Mouse (Mus musculus) kidney, postnatal 14 days (tissue): ENCODE data around the gene Tmem30a.

ENCODE experiments used
- DNase-seq: peaks from one replicate; pipeline ENCODE4 v3.0.0; 2022; ENCODE audit warnings: mixed read lengths

Gene Tmem30a

DNA sequence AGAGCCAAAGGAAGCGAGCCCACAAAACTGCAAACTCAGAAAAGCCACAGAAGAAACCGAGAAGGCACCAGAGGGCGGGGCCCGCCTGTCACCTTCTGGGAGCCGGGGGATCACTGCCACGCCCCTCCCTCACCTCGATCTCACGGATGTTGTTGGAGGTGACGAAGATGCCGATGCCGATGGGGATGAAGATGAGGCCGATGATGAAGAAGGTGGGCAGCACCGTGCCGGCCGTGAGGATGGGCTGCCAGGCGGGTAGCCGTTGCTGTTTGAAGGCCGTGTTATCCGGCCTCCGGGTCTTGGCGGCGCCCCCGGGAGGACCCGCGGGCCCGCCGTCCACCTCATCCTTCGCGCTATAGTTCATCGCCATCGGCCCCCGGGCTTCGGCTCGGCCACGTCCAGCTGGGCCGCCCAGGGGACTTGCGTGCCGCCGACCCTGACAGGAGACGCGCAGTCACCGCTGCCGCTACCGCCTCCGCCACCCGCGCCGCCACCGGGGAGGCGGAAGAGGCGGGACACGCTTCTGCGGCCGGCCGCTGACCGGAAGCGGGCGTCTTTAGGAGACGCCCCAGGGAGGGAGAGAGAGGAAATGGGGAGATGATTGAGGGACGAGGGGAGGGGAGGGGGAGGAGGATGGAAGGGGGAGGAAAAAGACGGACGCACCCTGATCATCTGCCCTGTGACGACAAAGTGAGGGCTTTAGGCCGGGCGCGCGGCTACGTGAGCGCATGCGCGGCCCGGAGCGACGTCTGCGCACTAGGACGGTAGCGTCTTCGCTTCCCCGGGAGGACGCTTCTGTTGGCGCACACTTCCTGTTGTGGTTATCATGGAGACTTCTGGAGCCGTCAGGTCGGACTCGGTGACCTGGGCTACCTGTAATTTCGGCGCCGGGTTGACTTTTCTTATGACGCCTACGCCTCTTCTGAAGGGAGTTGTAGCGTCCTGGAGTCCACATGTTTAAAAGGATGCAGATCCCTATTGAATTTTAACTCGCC lies at the start of gene Tmem30a:
Tmem30a (minus strand) TSS at position 667 of the 995 bp plus-strand sequence.
- peak; percentile 96 for DNase-seq

DNA sequence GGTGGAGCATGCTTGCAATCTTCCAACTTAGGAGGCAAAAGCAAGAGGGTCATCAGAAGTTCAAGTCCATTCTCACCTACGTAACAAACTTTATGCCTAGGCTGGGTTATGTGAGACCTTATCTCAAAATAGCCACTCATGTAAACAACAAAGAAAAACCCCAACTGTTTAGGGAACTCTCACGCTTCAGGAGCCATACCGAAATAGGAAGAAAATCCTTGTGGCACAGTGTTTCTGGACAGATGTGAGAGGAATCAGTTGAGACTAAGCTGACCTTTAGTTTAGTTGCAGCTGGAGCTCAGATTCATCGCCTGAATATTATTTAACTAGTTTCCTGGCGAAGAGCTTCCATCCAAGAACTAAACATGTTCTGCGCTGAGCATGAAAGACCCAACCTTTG lies 49.3 kb upstream of the Tmem30a start:
- no peak for DNase-seq

DNA sequence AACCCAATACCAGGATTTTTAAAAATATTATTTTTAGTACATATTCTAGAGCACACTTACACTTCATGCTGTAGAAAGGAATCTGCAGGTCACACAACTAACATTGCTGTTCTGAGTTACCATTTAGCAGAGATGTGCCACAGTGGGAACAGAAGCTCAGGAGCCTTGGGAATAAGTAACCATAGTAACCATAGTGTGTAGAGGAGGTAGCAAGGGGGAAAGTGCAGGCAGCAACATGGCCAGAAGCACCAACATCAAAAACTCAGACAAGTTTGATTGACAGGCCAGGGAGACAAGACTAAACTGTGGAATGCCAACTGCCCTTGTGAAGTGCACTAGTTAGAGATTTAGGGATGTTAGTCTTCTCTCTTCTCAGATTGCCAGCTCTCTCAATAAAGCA lies 48.7 kb upstream of the Tmem30a start:
- no peak for DNase-seq

DNA sequence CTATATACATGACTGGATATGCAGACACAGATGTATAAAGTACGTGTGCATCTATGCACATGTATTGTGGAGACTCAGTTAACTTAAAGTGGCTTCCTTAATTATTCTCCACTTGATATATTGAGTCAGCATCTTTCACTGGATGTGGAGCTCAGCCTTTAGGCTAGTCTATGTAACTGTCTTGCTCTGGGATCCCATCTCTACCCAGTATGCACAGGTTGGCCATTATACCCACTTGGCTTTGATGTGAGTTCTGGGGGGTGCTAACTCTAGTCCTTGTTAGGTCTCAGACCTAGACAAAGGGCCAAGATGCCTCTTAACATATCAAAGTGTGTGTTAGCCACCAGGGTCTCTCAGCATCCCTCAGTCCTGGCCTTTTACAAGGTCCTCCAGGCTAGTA lies 38.0 kb upstream of the Tmem30a start:
- no peak for DNase-seq

DNA sequence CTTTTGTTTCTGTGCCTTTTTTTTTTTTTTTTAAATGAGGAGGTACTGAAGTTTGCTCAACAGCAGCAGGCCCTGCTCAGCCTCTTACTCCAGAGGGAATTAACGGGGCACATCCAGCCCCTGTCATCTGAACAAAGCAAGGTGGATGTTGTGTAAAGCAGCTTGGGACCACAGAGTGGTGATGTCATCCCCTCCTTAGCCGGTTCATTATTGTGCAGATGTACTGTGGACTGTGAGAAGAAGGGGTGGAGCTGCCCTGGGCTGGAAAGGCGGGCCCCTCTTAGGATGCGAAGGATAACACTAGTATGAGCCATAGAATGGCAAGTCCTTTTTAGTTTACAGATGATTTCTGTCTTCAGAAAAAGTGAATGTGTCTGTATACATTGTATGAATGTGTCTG lies 37.6 kb upstream of the Tmem30a start:
- DNase-seq: no peak

DNA sequence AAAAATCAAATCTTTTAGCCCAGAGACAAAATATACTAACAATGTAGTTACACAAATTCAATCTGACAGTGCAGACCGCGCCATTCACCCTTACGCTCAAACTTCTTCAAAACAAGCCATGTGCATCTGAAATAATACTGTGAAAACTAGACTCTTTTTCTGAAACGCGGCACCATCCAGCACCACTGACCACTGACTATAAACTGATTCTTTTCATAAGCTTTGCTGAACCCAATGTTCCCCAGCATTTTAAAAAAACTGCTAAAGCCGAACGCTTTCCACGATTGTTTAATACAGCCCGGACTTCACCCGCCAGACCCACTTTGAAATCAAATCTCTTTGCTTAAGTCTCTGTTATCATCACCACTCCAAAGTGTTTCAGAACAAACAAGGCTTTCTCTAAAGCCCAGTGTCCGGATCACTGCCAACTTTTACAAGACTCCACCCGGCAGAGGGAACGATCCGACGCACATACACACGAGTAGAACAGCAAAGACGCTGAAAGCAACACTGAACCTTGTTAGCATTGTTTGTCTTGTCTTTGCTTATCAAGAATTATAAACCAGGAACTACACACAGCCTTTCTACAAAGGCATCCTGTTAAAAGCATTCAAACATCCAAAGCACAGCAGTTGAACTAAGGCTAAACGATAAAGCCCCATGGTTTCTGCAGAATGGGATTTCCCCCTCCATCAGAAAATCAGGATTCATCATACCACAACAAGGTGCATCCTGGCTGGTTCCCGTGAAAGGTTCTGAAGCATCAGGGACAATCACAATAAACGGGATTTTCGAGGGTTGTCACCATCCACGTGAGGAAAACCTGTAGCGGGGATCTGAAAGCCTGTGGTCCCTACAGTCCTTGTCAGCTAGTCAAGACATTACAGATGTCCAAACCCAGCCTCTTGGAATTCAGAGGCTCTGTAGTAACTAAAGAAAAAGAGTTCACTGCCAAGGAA lies 36.8 kb upstream of the Tmem30a start:
- no peak for DNase-seq

DNA sequence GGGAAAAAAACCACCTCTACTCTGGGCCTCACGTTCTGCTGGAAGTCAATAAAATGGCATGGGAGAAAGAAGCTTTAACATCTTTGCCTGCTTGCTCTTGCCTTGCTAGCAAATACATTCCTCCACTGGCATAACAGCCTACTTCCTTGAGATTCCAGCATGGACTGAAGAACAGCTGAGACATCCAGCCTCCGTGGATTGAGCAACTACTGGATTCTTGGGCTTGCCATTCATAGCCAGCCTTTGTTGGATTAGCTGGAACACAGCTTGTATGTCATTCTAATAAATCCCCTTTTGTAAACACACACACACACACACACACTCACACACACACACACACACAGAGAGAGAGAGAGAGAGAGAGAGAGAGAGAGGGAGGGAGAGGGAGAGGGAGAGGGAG lies 33.8 kb upstream of the Tmem30a start:
- no peak for DNase-seq

DNA sequence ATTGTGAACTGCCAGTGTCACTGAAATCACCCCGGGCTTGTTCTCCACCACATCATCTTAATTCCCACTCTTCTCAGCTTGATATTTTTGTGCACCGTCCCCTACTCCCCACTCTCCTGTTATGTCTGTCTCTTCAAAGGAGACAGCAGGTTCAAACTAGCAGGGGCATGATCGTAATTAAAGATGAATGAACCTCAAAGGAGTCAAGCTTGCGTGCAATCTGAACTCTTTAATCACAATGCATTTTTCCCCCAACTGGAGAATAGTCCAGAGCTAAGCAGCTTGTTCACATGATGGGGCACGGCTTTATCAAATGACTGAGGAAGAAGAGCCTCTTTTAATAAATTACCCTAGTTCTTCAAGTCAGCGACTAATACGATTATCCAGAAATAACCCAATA lies 32.2 kb upstream of the Tmem30a start:
- no peak for DNase-seq

DNA sequence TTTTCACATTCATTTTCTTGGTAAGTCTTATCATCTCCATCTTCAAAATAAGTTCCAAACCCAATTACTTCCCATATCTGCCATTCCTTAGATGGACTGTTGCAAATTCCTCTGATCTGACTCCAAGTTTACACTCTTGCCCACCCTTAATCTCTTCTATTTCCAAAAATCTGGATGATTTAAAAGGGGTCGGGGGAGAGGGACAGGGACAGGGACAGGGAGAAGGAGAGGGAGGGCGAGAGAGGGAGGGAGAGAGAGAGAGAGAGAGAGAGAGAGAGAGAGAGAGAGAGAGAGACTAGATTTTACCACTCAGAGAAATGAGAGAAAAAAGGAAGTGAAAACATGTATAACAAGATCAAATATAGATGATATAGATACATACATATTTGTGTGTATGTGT lies 30.5 kb upstream of the Tmem30a start:
- no peak for DNase-seq

DNA sequence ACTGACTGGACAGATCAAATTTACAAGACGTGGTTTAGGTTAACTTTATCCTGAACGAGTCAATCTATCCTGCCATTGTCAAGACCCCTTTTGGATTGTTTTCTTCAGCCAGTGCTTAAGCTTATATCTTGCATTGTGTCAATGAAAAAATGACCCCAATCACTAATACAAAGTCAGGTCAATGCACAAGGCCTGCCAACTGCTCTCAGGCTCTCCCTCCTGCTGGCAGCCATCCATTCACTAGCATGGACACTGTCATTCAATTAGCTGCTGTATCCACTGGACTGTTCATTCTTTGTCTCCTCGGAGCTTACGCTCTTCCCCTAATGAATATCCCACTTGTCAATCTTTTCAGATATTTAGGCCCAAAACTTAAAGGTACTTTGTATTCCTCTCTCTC lies 30.1 kb upstream of the Tmem30a start:
- no peak for DNase-seq

DNA sequence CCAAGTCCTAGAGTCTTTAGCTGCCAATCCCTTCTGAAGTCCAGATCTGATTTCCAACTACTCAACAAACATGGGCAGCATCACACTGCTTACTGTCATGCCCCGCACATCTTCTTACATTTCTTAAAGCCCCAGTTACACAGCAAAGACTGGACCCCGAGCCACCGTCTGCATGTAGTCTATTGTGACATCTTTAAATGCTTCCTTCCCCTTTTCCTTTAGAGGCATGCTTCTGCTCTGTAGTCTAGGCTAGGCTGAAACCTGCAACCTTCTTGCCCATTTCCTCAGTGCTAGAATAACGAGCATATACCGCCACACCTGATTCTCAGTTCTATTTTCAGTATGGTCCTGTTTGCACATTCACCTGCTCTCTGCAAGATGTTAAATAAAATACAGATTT lies 23.2 kb upstream of the Tmem30a start:
- no peak for DNase-seq

DNA sequence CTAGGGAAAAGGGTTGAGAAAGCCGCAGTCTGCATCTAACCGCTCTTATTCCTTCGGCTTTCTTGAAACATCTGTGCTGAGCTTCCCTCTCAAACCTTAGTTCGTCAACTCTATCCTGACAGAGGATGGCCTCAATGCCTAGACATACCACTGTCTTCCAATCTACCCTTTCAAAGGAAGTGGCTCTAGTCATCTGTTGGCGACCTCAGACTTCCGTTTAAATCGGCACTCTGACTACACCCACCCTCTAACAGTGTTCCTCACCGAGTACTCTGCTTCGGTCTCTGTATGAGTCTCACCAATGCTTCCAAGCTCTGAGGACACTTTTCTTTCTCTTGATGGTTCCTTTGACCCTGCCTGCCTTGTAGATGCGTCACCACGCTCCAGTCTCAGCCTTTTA lies 22.7 kb upstream of the Tmem30a start:
- DNase-seq: no peak

DNA sequence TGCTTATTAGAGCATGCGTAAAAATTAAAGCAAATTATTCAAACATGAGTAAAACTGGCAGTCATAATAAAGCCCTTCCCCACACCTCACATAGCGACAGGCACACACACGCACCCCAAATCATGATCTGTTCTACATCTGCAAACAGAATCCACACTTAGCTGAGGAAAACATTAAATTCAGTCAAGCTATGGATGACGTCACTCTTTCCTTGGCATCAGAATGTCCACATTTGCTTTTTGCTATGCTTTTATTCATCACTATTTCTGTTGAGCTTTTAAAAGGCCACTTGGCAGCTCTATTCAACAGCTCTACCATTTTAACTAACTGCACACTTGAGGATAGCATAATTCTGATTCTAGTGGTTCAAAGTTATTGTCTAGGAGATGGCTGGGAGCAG lies 21.3 kb upstream of the Tmem30a start:
- no peak for DNase-seq

DNA sequence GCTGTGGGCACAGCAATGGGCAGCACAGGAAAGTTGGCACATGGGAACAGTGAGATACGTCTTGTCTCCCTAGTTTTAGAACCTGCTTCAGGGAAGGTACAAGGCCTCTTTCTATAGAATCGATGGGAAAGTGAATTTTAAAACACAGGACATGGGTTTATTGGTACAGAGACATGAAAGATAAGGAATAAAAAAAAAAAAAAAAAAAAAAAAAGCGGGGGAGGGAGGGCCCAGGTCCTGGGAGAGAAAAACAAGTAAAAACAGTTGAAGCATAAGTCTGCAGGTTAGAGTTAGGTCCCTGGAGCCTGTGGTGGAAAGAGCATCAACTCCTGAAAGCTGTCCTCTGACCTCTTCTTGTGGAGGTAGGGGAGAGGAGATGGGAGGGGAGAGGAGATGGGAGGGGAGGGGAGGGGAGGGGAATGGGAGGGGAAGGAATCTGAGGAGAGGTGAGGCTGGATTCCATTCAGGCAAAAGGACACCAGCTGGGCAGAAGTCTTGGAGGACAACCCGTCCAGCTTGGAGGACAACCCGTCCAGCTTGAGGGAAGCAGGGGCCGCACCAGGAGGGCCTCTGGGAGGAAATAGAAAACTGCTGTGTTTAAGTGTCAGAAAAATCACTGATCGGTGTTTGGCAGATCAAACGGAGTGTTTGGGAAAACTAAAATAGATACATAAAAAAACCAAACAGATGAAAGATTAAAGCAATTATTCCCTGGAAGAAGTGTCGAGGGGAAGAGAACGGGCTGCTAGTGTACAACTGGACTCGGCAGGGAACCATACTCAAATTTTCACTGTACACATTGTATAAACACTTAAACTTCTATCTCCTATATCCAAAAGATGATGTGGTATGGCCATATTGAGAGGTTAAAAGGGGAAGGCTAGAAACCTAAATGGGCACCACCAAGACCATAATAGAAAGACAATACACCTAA lies 17.9 kb upstream of the Tmem30a start:
- no peak for DNase-seq

DNA sequence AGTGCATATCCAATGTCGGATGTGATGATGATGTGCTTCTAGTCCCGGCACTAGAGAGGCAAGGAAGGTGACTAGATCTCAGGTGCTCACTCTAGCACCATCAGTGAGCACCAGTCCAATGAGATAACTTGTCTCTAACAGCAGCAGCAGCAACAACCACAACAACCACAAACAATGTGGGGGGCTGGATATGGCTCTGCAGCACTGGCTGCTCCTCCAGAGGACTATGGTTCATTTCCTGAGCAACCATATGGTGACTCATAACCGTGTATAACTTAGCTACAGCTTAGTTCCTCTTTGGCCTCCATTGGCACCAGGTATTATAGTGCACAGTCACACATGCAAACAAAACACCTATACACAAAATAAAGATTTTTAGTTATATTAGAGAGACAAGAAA lies 17.2 kb upstream of the Tmem30a start:
- no peak for DNase-seq

DNA sequence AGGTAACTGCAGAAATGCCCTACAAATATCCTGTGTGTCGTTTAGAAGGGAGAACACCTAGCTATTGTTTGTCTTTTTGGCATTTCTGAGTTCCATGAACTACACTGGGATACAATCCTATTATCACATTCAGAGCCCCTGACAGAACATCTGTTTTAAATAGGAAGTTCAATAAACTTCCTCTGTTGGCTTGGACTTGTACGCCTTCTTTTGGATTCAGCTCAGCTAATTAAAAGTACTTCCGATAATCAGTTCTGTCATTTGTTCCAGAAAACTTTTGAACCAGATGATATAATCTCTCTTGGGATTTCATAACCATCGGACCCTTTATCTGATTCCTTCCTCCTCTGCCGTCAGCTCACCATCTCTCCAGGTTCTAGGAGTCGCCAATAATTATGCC lies 16.1 kb upstream of the Tmem30a start:
- DNase-seq: no peak

DNA sequence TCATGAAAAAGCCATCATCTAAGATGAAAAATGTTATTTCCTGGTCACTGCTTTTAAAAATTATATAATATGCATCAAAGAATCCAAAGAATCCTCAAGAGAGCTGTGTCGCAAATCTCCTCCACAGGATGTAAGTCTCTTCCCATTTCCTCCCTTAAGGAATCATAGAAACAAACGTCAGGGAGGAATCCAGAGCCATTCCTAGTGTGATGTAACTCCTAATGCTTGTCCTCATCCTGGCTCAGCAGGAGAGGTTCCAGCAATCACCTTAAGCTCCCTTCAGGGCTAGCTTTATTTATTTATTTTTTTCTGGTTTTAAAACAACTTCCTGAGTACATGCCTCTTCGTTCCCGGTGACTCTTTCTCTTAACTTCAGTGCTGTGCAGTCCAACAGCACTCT lies 13.9 kb upstream of the Tmem30a start:
- no peak for DNase-seq

DNA sequence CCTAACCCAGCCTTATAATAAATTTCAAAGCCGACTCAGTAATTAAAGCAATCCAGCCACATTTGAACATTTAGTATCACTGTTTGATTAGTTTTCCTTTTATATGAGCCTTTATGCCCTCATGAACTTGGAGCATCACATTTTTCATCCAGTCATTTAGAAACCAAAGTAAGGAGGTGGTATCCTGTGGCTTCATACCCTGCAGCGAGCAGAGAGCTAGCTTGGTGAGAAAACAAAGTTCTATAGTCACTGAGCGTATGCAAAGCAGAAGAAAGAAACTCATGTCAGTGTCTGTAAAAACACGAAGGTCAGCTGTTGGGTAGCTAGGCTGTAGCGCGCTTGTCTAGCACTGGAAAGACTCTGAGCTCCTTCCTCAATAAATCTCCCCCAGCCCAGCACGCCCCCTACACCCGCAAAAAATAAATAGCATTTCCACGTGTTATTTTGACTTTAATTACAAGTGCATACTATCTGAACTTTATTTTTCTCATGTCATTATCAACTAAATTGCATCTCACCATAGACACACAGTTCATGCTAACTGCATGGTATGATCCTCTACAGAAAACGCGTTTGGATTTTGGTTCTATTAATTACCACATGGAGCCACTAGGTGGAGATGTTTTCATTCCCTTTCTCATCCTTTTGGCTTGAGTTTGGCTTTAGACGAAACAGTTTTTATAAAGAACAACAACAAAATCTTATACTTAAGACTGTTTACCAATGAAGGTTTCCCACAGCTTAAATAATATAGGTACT lies 13.2 kb upstream of the Tmem30a start:
- DNase-seq: peak; percentile 51

DNA sequence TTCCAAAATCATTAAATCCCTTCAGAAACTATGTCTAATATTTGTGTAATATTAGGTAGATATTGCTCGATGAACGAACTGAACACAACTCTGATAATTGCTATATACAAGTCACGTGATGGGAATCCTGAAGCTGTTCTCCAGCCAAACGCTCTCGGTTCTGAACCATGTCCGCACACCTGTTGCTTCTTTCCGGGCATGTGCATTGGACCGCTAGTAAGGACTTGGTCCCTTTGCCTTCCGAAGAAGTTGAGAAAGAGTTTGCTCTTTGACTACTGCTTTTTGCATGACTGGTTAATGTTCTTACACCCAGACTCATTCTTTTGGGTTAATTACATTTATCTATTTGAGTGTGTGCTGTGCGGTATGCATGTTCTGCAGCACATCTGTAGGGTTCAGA lies 12.1 kb upstream of the Tmem30a start:
- DNase-seq: no peak

DNA sequence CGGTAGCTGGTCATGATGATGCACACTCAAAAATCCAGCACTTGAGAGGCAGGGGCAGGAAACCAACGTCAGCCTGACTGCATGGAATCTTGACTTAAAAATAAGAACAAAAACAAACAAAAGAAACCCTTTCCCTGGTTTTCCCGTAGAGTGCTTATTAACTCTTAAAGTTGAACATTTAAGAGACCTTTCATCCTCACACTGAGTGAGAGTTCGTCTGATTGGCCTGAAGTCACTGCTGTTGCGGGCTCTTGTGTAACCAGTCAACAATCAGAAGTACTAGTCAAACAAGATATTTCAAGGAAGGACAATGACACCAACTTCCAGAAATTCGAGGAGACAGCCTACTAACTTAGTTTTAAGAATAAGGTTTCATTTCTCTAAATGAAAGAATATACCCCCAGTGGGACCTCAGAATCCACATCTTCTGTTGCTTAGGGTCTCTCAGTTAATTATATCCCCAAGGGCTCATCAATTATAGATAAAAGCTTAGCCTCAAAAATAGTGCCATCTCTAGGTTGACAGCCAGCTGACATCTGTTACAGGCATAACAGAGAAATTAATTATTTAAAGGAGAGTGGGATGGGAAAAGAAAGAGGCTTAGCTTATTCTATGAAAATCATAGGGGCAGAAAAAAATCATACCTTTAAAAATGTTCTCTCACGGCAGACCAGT lies 3.3 kb upstream of the Tmem30a start:
- peak; percentile 29 for DNase-seq

DNA sequence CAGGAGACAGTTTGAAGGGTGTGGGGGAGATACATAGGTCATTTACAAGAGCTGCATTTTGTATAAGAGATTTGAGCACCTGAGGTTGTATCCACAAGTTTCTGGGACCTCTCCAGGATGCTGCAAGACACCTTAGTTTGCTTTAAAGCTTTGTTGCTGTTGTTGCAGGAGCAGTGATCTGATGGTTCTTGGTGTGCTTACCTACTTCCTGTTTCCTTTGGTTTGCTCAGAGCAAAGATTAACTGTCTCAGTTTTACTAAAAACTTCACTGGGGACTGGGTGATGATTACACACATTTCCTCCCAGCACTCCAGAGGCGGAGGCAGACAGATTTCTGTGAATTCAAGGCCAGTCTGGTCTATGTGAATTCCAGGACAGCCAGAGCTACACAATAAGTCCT lies 1.8 kb upstream of the Tmem30a start:
- no peak for DNase-seq
